Mouse (Mus musculus) forebrain, embryonic 10.5 days (tissue): ENCODE results near the gene Zfp607b. TPM values are rescaled to one million over a fixed set of nuclear protein-coding genes. Genes with fewer than 3 reads are reported as not detected.

Experiments used
- DNase-seq: peaks from one replicate; pipeline ENCODE4 v3.0.0-alpha.2; 2017; ENCODE audit warnings: low spot score; ENCODE audit errors: extremely low spot score
- H3K27ac ChIP-seq: fragments of 300-500 bp; sonication (generic); 2 replicates; pipeline ENCODE4 v1.5.1; 2016; ENCODE audit warnings: mild to moderate bottlenecking
- H3K27me3 ChIP-seq: fragments of 300-500 bp; sonication (generic); 2 replicates; pipeline ENCODE4 v1.6.1; 2016; ENCODE audit warnings: mild to moderate bottlenecking; ENCODE audit not compliant: poor library complexity, severe bottlenecking
- H3K36me3 ChIP-seq: fragments of 300-500 bp; sonication (generic); replicated peaks from 2 replicates; pipeline ENCODE4 v1.6.1; 2016; ENCODE audit warnings: mild to moderate bottlenecking, moderate library complexity
- H3K4me1 ChIP-seq: fragments of 300-500 bp; sonication (generic); 2 replicates; pipeline ENCODE4 v1.6.1; 2016
- H3K4me3 ChIP-seq: fragments of 300-500 bp; sonication (generic); 2 replicates; pipeline ENCODE4 v1.5.1; 2016; ENCODE audit warnings: mild to moderate bottlenecking, moderate library complexity
- H3K9me3 ChIP-seq: fragments of 300-500 bp; sonication (generic); 2 replicates; pipeline ENCODE4 v1.6.1; 2016; ENCODE audit warnings: mild to moderate bottlenecking, moderate library complexity
- WGBS: fragments of 180-500 bp; shearing (Covaris S2); methylation state at CpG from one replicate; pipeline ENCODE4 v1.1.7; 2016; 5-methylcytosine and 5-hydroxymethylcytosine counted together
- polyA plus RNA-seq: library from polyadenylated mRNA; unstranded; fragments of >200 nt; fragmentation: Nextera tagmentation; extraction: Ambion mirVana; gene quantifications from 2 replicates; pipeline ENCODE4 v1.2.1, GENCODE M21; 2016

Zfp607b gene
- polyA plus RNA-seq, 1 experiment from 2014 or later, result 7.6 TPM

- H3K27me3 ChIP-seq, result no peaks in the 10 kb centered on the region
- H3K4me1 ChIP-seq, result peaks cover 24% of the 10 kb centered on the region
- peaks cover 3% of the 10 kb centered on the region for H3K36me3 ChIP-seq
- H3K9me3 ChIP-seq, result no peaks in the 10 kb centered on the region
- peak overlapping the region; percentile 90 for H3K27ac ChIP-seq
- H3K4me3 ChIP-seq, result peak overlapping the region; percentile 62
- DNase-seq, result no peak
- WGBS, result 43% methylated on average over 14 of the region's 14 CpGs
Measured at GRCm38 (mm10) chr7:27688246-27688788, 823 bp upstream of the Zfp607b start.

- Histone ChIP-seq H3K27ac (no peak overlapping the region), H3K4me1 (peaks cover 19% of the 10 kb centered on the region), H3K36me3 (peaks cover 17% of the 10 kb centered on the region), H3K27me3 (no peaks in the 10 kb centered on the region), H3K4me3 (no peak overlapping the region), H3K9me3 (no peaks in the 10 kb centered on the region)
- 55% methylated on average over 5 of the region's 5 CpGs for WGBS
- DNase-seq, result peak; percentile 30
Measured at GRCm38 (mm10) chr7:27691076-27691475, 1.9 kb downstream of the Zfp607b start.

GRCm38 (mm10) chr7:27696711-27697110 is 7.6 kb downstream of the Zfp607b start:
- DNase-seq, result no peak
- peaks cover 3% of the 10 kb centered on the region; the same call in 1 of the 2 replicates for H3K4me1 ChIP-seq
- 22% methylated on average over 3 of the region's 3 CpGs for WGBS
- H3K27me3 ChIP-seq, result no peaks in the 10 kb centered on the region
- H3K9me3 ChIP-seq, result no peaks in the 10 kb centered on the region
- H3K27ac ChIP-seq, result no peak overlapping the region
- no peak overlapping the region for H3K4me3 ChIP-seq
- peaks cover 28% of the 10 kb centered on the region for H3K36me3 ChIP-seq

- Histone ChIP-seq H3K27ac (no peak overlapping the region), H3K9me3 (peaks cover 37% of the 10 kb centered on the region; the same call in 1 of the 2 replicates), H3K4me1 (no peaks in the 10 kb centered on the region), H3K27me3 (no peaks in the 10 kb centered on the region), H3K4me3 (no peak overlapping the region), H3K36me3 (no peaks in the 10 kb centered on the region)
- WGBS, result 90% methylated on average over 7 of the region's 7 CpGs
- DNase-seq, result no peak
Measured at GRCm38 (mm10) chr7:27710402-27710801, 21.3 kb downstream of the Zfp607b start.

- Histone ChIP-seq H3K36me3 (no peaks in the 10 kb centered on the region), H3K27ac (no peak overlapping the region), H3K4me3 (no peak overlapping the region), H3K27me3 (no peaks in the 10 kb centered on the region), H3K9me3 (peaks cover 12% of the 10 kb centered on the region; the same call in 1 of the 2 replicates), H3K4me1 (peaks cover 5% of the 10 kb centered on the region; the same call in 1 of the 2 replicates)
- 95% methylated on average over 8 of the region's 8 CpGs for WGBS
- DNase-seq, result no peak
Measured at GRCm38 (mm10) chr7:27721951-27722350, 32.8 kb downstream of the Zfp607b start.

GRCm38 (mm10) chr7:27725566-27726538 is 36.7 kb downstream of the Zfp607b start:
- WGBS, result 46% methylated on average over 12 of the region's 12 CpGs
- Histone ChIP-seq H3K9me3 (peaks cover 2% of the 10 kb centered on the region; the same call in 1 of the 2 replicates), H3K36me3 (no peaks in the 10 kb centered on the region), H3K4me1 (peaks cover 12% of the 10 kb centered on the region), H3K27ac (peak overlapping the region; percentile 78), H3K27me3 (no peaks in the 10 kb centered on the region), H3K4me3 (no peak overlapping the region)
- DNase-seq, result peak; percentile 45

GRCm38 (mm10) chr7:27727471-27727870 is 38.3 kb downstream of the Zfp607b start:
- peaks cover 21% of the 10 kb centered on the region for H3K4me1 ChIP-seq
- H3K27me3 ChIP-seq, result no peaks in the 10 kb centered on the region
- H3K9me3 ChIP-seq, result no peaks in the 10 kb centered on the region
- 75% methylated on average over 2 of the region's 2 CpGs for WGBS
- H3K4me3 ChIP-seq, result no peak overlapping the region
- no peak overlapping the region for H3K27ac ChIP-seq
- H3K36me3 ChIP-seq, result no peaks in the 10 kb centered on the region
- DNase-seq, result no peak

GRCm38 (mm10) chr7:27731281-27731883 is 42.2 kb downstream of the Zfp607b start, which contains the start of gene Zfp60:
TSS of gene Zfp60 (plus strand) at chr7:27731389.
- under 1% methylated on average over 35 of the region's 35 CpGs for WGBS
- H3K4me1 ChIP-seq, result peaks cover 53% of the 10 kb centered on the region
- DNase-seq, result peak; percentile 91
- H3K27me3 ChIP-seq, result no peaks in the 10 kb centered on the region
- H3K36me3 ChIP-seq, result peaks cover 17% of the 10 kb centered on the region
- H3K4me3 ChIP-seq, result peak within 1 kb of the TSS; percentile 69
- H3K27ac ChIP-seq, result peak within 1 kb of the TSS; percentile 96
- H3K9me3 ChIP-seq, result no peaks in the 10 kb centered on the region

- H3K9me3 ChIP-seq, result no peaks in the 10 kb centered on the region
- 10% methylated on average over 12 of the region's 12 CpGs for WGBS
- peak overlapping the region; percentile 69 for H3K4me3 ChIP-seq
- DNase-seq, result peak; percentile 23
- peaks cover 53% of the 10 kb centered on the region for H3K4me1 ChIP-seq
- H3K27me3 ChIP-seq, result no peaks in the 10 kb centered on the region
- peak overlapping the region; percentile 96 for H3K27ac ChIP-seq
- H3K36me3 ChIP-seq, result peaks cover 20% of the 10 kb centered on the region
Measured at GRCm38 (mm10) chr7:27731946-27732345, 42.8 kb downstream of the Zfp607b start.

- peaks cover 25% of the 10 kb centered on the region for H3K36me3 ChIP-seq
- peaks cover 49% of the 10 kb centered on the region for H3K4me1 ChIP-seq
- H3K27ac ChIP-seq, result peak overlapping the region; percentile 96
- DNase-seq, result no peak
- no peaks in the 10 kb centered on the region for H3K9me3 ChIP-seq
- H3K4me3 ChIP-seq, result peak overlapping the region; percentile 69
- WGBS, result 67% methylated on average over 6 of the region's 6 CpGs
- no peaks in the 10 kb centered on the region for H3K27me3 ChIP-seq
Measured at GRCm38 (mm10) chr7:27732508-27732907, 43.4 kb downstream of the Zfp607b start.

GRCm38 (mm10) chr7:27735457-27735856 is 46.3 kb downstream of the Zfp607b start:
- 38% methylated on average over 5 of the region's 5 CpGs for WGBS
- Histone ChIP-seq H3K4me3 (peak overlapping the region; percentile 15), H3K4me1 (peaks cover 46% of the 10 kb centered on the region), H3K36me3 (peaks cover 52% of the 10 kb centered on the region), H3K9me3 (peaks cover 1% of the 10 kb centered on the region; the same call in 1 of the 2 replicates), H3K27ac (peak overlapping the region; percentile 62), H3K27me3 (no peaks in the 10 kb centered on the region)
- DNase-seq, result no peak
